Mouse (Mus musculus) limb, embryonic 13.5 days (tissue): Measurements from ENCODE around the gene Prlh. TPM values are rescaled to one million over a fixed set of nuclear protein-coding genes. Genes with fewer than 3 reads are reported as not detected.

ENCODE experiments used
- ATAC-seq: fragments of 200-750 bp; cut with Nextera tagmentation; 2 replicates; pipeline ENCODE4 v1.8.0; 2017; ENCODE audit warnings: low read depth, moderate number of reproducible peaks, moderate TSS enrichment; ENCODE audit not compliant: low FRiP score
- H3K27ac ChIP-seq: fragments of 300-500 bp; sonication (generic); 2 replicates; pipeline ENCODE4 v1.5.1; 2015; ENCODE audit warnings: inconsistent platforms, mild to moderate bottlenecking, moderate library complexity
- H3K27me3 ChIP-seq: fragments of 300-500 bp; sonication (generic); 2 replicates; pipeline ENCODE4 v1.6.1; 2015; ENCODE audit warnings: mild to moderate bottlenecking, inconsistent platforms
- H3K36me3 ChIP-seq: fragments of 300-500 bp; sonication (generic); 2 replicates; pipeline ENCODE4 v1.6.1; 2015; ENCODE audit warnings: inconsistent platforms, mild to moderate bottlenecking, moderate library complexity
- H3K4me1 ChIP-seq: fragments of 300-500 bp; sonication (generic); 2 replicates; pipeline ENCODE4 v1.6.1; 2015; ENCODE audit warnings: inconsistent platforms
- H3K4me2 ChIP-seq: fragments of 300-500 bp; sonication (generic); replicated peaks from 2 replicates; pipeline ENCODE4 v1.6.1; 2015; ENCODE audit warnings: inconsistent platforms, mild to moderate bottlenecking, moderate library complexity
- H3K4me3 ChIP-seq: fragments of 300-500 bp; sonication (generic); 2 replicates; pipeline ENCODE4 v1.5.1; 2015; ENCODE audit warnings: moderate library complexity, mild to moderate bottlenecking, inconsistent platforms
- H3K9ac ChIP-seq: fragments of 300-500 bp; sonication (generic); 2 replicates; pipeline ENCODE4 v1.6.1; 2015; ENCODE audit warnings: mild to moderate bottlenecking, inconsistent platforms
- H3K9me3 ChIP-seq: fragments of 300-500 bp; sonication (generic); 2 replicates; pipeline ENCODE4 v1.6.1; 2016; ENCODE audit warnings: inconsistent platforms
- WGBS: fragments of 180-500 bp; shearing (Covaris S2); methylation state at CpG from one replicate; pipeline ENCODE4 v1.1.7; 2015; 5-methylcytosine and 5-hydroxymethylcytosine counted together
- polyA plus RNA-seq: library from polyadenylated mRNA; unstranded; fragments of >200 nt; fragmentation: Nextera tagmentation; extraction: Ambion mirVana; gene quantifications from 2 replicates; pipeline ENCODE4 v1.2.1, GENCODE M21; 2015

Gene Prlh
- not detected in 2 replicates for polyA plus RNA-seq

GRCm38 (mm10) chr1:90952808-90953207 is at the start of gene Prlh:
Gene Prlh (plus strand): TSS chr1:90953108.
- H3K9ac ChIP-seq: peak within 1 kb of the TSS; percentile 13; the same call in 1 of the 2 replicates
- H3K4me2 ChIP-seq: no peak within 1 kb of the TSS
- H3K4me3 ChIP-seq: no peak within 1 kb of the TSS
- no peaks in the 10 kb centered on the region for H3K9me3 ChIP-seq
- no peak for ATAC-seq
- no peak within 1 kb of the TSS for H3K27ac ChIP-seq
- H3K36me3 ChIP-seq: no peaks in the 10 kb centered on the region
- 83% methylated on average over 8 of the region's 8 CpGs for WGBS
- peaks cover 3% of the 10 kb centered on the region; the same call in 1 of the 2 replicates for H3K4me1 ChIP-seq
- H3K27me3 ChIP-seq: 0 out of 2 replicates have a peak, but pooled peaks cover 2% of the 10 kb centered on the region

DNA sequence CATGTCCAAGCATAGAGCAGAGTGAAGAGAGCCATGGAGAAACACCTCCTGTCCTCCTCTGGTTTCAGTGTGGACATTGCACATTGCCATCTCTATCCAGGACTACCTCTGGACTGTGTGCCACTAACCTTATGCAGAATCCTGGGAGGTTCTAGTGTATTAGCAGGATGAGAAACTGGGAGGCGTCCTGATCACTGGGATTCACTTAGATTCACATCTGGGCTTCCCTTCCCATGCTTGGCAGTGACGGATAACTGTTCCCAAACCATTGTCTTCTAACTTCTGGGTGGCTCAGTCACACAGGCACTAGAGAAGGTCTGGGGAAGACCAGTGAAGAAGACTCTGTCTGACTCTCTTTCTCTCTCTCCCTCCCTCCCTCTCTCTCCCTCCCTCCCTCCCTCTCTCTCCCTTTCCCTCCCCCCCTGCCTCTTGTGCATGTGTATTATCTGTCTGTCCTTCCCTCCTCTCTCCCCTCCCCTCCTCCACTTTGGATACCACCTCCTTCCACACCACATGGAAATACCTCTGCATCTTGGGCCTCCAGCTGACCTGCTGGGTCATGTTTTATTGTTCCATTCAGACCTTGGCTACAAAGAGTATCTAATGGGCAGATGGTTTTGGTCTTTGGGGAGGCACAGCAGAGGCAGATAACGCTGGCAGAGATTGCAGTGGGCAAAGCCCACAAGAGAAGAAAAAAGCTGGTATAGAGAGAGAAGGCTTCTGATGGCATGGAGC is 49.5 kb upstream of the Prlh start:
- H3K36me3 ChIP-seq: no peaks in the 10 kb centered on the region
- H3K27ac ChIP-seq: peak overlapping the region; percentile 67
- no peak overlapping the region for H3K4me3 ChIP-seq
- no peaks in the 10 kb centered on the region for H3K27me3 ChIP-seq
- H3K4me1 ChIP-seq: peaks cover 33% of the 10 kb centered on the region
- H3K9ac ChIP-seq: no peak overlapping the region
- 55% methylated on average over 3 of the region's 3 CpGs for WGBS
- ATAC-seq: no peak
- H3K4me2 ChIP-seq: no peak overlapping the region
- no peaks in the 10 kb centered on the region for H3K9me3 ChIP-seq

DNA sequence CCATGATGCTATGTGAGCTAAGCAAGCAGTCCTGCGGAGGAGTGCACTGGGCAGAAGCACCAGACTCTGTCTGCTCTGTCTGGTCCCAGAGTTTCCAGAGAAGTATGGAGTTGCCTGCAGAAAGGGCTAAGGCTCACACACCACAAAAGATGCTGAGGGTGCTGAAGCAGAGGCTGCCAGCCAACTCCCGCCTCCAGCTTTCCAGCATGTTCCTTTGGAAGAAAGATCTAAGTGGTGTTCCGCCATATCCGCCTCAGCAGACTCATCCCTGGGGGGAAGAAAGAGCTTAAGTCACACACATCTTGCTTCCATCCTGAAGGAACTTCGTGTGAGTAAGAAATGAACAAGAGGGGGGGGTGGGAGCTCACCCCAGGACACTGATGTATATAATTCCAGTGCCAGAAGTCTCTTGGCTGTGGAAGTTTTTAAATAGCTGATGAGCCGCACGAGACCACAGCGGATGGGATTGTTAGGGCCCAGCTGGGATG is 48.9 kb upstream of the Prlh start:
- no peaks in the 10 kb centered on the region for H3K9me3 ChIP-seq
- no peak overlapping the region for H3K9ac ChIP-seq
- H3K27ac ChIP-seq: peak overlapping the region; percentile 67
- peak; percentile 82 for ATAC-seq
- H3K36me3 ChIP-seq: no peaks in the 10 kb centered on the region
- 47% methylated on average over 8 of the region's 8 CpGs for WGBS
- H3K4me1 ChIP-seq: peaks cover 39% of the 10 kb centered on the region
- H3K4me3 ChIP-seq: no peak overlapping the region
- H3K27me3 ChIP-seq: no peaks in the 10 kb centered on the region
- no peak overlapping the region for H3K4me2 ChIP-seq

GRCm38 (mm10) chr1:90904729-90905404 is 48.0 kb upstream of the Prlh start:
- no peaks in the 10 kb centered on the region for H3K27me3 ChIP-seq
- peaks cover 48% of the 10 kb centered on the region for H3K4me1 ChIP-seq
- H3K27ac ChIP-seq: no peak overlapping the region
- H3K36me3 ChIP-seq: no peaks in the 10 kb centered on the region
- H3K4me2 ChIP-seq: no peak overlapping the region
- H3K9me3 ChIP-seq: no peaks in the 10 kb centered on the region
- H3K9ac ChIP-seq: no peak overlapping the region
- H3K4me3 ChIP-seq: no peak overlapping the region
- ATAC-seq: no peak
- 88% methylated on average over 7 of the region's 7 CpGs for WGBS

GRCm38 (mm10) chr1:90906357-90906756 is 46.6 kb upstream of the Prlh start:
- no peak overlapping the region for H3K27ac ChIP-seq
- H3K4me1 ChIP-seq: peaks cover 44% of the 10 kb centered on the region
- H3K9me3 ChIP-seq: no peaks in the 10 kb centered on the region
- H3K27me3 ChIP-seq: peaks cover 5% of the 10 kb centered on the region; the same call in 1 of the 2 replicates
- WGBS: 17% methylated on average over 2 of the region's 2 CpGs
- no peak overlapping the region for H3K4me3 ChIP-seq
- H3K4me2 ChIP-seq: no peak overlapping the region
- no peaks in the 10 kb centered on the region for H3K36me3 ChIP-seq
- ATAC-seq: no peak
- H3K9ac ChIP-seq: no peak overlapping the region

- Histone ChIP-seq H3K4me3 (no peak overlapping the region), H3K27ac (no peak overlapping the region)
- ATAC-seq: no peak
Observed at GRCm38 (mm10) chr1:90909161-90909560, 43.7 kb upstream of the Prlh start.

DNA sequence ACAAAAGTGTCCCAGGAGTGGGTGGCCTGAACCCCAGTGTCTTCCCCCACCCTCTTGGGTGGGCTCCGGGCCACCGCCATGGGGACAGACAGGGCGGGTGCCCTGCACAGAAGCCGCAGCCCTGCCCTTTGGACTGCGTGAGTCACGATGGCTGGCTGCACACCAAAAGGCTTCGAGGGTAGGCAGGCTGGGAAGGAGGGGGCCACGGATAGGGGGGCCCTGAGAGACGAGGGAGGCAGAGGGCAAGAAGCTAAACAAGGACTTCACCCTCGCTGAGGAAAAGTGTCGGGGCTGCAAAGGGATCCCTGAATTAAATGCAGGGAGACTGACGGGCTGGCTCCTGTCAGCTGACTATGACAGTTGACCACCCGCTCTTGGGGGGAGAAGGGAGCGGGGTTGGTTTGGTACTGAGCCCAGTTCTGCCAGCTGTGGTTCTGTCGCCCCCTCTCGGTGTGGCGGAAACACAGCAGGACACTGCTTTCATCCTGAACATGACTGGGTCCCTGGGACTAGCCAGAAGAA is 43.2 kb upstream of the Prlh start:
- no peak for ATAC-seq
- Histone ChIP-seq H3K9ac (no peak overlapping the region), H3K36me3 (no peaks in the 10 kb centered on the region), H3K4me2 (peak overlapping the region; percentile 21), H3K9me3 (no peaks in the 10 kb centered on the region), H3K4me1 (peaks cover 42% of the 10 kb centered on the region), H3K27me3 (peaks cover 6% of the 10 kb centered on the region; the same call in 1 of the 2 replicates), H3K27ac (no peak overlapping the region), H3K4me3 (no peak overlapping the region)
- WGBS: 47% methylated on average over 17 of the region's 17 CpGs

More at GRCm38 (mm10) chr1:90909161-90909560, 43.7 kb upstream of the Prlh start:
- Histone ChIP-seq H3K27me3 (peaks cover 5% of the 10 kb centered on the region; the same call in 1 of the 2 replicates), H3K36me3 (no peaks in the 10 kb centered on the region), H3K4me2 (no peak overlapping the region), H3K9me3 (no peaks in the 10 kb centered on the region), H3K9ac (no peak overlapping the region), H3K4me1 (peaks cover 38% of the 10 kb centered on the region)

DNA sequence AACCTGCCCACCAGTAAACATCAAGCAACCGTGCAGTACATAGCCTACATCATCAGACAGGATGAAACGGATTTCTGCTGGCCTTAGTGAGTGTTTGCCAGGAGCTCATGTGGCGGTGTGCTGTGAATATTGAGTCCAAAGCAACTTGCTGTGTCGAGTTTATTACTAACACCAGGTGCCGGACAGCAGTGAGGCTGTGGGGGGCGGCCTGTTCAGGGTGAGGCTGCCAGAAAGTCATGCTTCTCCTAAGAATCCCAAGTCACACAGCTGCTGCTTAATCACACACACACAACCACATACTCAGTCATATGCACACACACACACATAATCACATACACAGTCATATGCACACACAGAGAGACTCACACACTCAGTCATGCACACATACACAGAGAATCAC is 39.7 kb upstream of the Prlh start:
- Histone ChIP-seq H3K27ac (no peak overlapping the region), H3K4me1 (peaks cover 38% of the 10 kb centered on the region), H3K9ac (no peak overlapping the region), H3K36me3 (no peaks in the 10 kb centered on the region), H3K27me3 (peaks cover 9% of the 10 kb centered on the region; the same call in 1 of the 2 replicates), H3K4me3 (no peak overlapping the region), H3K9me3 (no peaks in the 10 kb centered on the region), H3K4me2 (no peak overlapping the region)
- 40% methylated on average over 6 of the region's 6 CpGs for WGBS
- no peak for ATAC-seq

DNA sequence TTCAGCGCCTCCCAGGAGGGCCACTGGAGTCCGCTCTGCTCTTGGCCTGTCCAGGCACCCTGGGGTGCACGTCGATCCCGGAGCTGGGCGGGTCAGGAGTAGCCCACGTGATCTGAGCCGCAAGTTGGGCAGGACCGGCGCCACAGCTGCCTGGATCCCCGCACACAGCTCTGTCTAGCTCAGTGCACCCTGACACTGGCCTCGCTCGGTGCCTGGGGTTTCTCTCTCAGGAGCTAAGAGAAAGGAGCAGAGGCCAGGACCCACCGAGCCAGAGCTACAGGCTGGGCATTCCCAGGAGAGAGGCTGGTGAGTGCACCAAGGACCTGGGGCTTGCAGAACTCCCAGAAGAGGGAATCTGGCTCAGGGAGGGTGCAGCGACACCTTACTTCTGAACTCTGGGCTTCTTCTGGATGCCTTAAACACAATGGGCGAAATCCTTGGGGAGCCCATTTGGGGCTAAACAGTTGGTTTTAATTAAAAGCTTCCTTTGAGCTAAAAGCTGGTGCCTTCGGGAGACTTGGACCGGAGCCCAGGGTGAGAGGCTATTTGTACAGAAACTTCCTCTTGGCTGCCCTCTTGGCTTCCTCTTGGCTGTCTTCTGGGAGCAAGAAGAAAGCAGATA is 37.8 kb upstream of the Prlh start, which contains the start of gene Mlph:
TSS of gene Mlph (plus strand) at position 138 of the 622 bp plus-strand sequence.
- 5% methylated on average over 18 of the region's 18 CpGs for WGBS
- H3K9ac ChIP-seq: peak within 1 kb of the TSS; percentile 39; the same call in 1 of the 2 replicates
- H3K27me3 ChIP-seq: peaks cover 9% of the 10 kb centered on the region; the same call in 1 of the 2 replicates
- ATAC-seq: peak; percentile 28; the same call in 1 of the 2 replicates
- peak within 1 kb of the TSS; percentile 22 for H3K4me3 ChIP-seq
- H3K27ac ChIP-seq: no peak within 1 kb of the TSS
- H3K4me2 ChIP-seq: peak within 1 kb of the TSS; percentile 60
- H3K36me3 ChIP-seq: no peaks in the 10 kb centered on the region
- peaks cover 19% of the 10 kb centered on the region for H3K4me1 ChIP-seq
- peaks cover 12% of the 10 kb centered on the region for H3K9me3 ChIP-seq

- peaks cover 4% of the 10 kb centered on the region; the same call in 1 of the 2 replicates for H3K27me3 ChIP-seq
- no peak overlapping the region for H3K4me2 ChIP-seq
- H3K9me3 ChIP-seq: peaks cover 21% of the 10 kb centered on the region
- H3K27ac ChIP-seq: no peak overlapping the region
- no peak for ATAC-seq
- 63% methylated on average over 6 of the region's 6 CpGs for WGBS
- H3K9ac ChIP-seq: no peak overlapping the region
- peaks cover 14% of the 10 kb centered on the region for H3K4me1 ChIP-seq
- H3K36me3 ChIP-seq: no peaks in the 10 kb centered on the region
- H3K4me3 ChIP-seq: no peak overlapping the region
Observed at GRCm38 (mm10) chr1:90917509-90917908, 35.4 kb upstream of the Prlh start.

GRCm38 (mm10) chr1:90921687-90922086 is 31.2 kb upstream of the Prlh start:
- no peak overlapping the region for H3K4me2 ChIP-seq
- H3K9me3 ChIP-seq: peaks cover 21% of the 10 kb centered on the region
- H3K4me1 ChIP-seq: no peaks in the 10 kb centered on the region
- 84% methylated on average over 9 of the region's 9 CpGs for WGBS
- ATAC-seq: no peak
- no peaks in the 10 kb centered on the region for H3K36me3 ChIP-seq
- no peaks in the 10 kb centered on the region; the same call in 1 of the 2 replicates for H3K27me3 ChIP-seq
- H3K4me3 ChIP-seq: no peak overlapping the region
- H3K27ac ChIP-seq: no peak overlapping the region
- no peak overlapping the region for H3K9ac ChIP-seq
